Mouse (Mus musculus): ENCODE data around the gene Cyp2b19.
"Not testable (repeated sequence)": the region's sequence is repeated elsewhere in the genome, so short reads cannot be mapped to it uniquely, and the experiment has no call there.

- TF ChIP-seq MAFK (IDR thresholded peaks at IDR 0.05; ENCODE audit: borderline replicate concordance, low read depth, low read length); POLR2A (IDR thresholded peaks at IDR 0.05; ENCODE audit: control insufficient read depth in 1 of 2, insufficient read depth in 1 of 2, low read depth in 1 of 2, low read length in 2 of 2, poor library complexity in 1 of 2); CHD2 (IDR thresholded peaks at IDR 0.05; ENCODE audit: low read length); JUND (IDR thresholded peaks at IDR 0.05; ENCODE audit: low read depth, low read length); ZKSCAN1 (IDR thresholded peaks at IDR 0.05; ENCODE audit: low read depth, low read length); CTCF (IDR thresholded peaks at IDR 0.05 in 2 of 3, conservative IDR thresholded peaks at IDR 0.05 in 1 of 3; ENCODE audit: control insufficient read depth in 1 of 3, insufficient read depth in 1 of 3, low read depth in 2 of 3, low read length in 3 of 3, poor library complexity in 1 of 3, severe bottlenecking in 1 of 3); MYC (IDR thresholded peaks at IDR 0.05; ENCODE audit: low read depth, low read length); KAT2A (conservative IDR thresholded peaks at IDR 0.05; ENCODE audit: low read depth, low read length); UBTF (IDR thresholded peaks at IDR 0.05; ENCODE audit: borderline replicate concordance, insufficient read depth, low read depth, low read length); USF1 (IDR thresholded peaks at IDR 0.05; ENCODE audit: low read depth, low read length); NELFE (IDR thresholded peaks at IDR 0.05; ENCODE audit: low read depth, low read length): not testable (repeated sequence)
These were observed 29.1 kb downstream of the Cyp2b19 start for GRCm38 (mm10) chr7:26786013-26786412.

All from MEL (cell line).